Mouse (Mus musculus) thymus, postnatal 25 days (tissue): ENCODE results near the gene Cog5.
"Not testable (repeated sequence)": the region's sequence is repeated elsewhere in the genome, so short reads cannot be mapped to it uniquely, and the experiment has no call there.

ENCODE experiments used
- DNase-seq: peaks from one replicate; pipeline ENCODE4 v3.0.0; 2022

Gene Cog5

GRCm38 (mm10) chr12:31654197-31654964 is at the start of gene Cog5, which contains the start of gene Dus4l:
Gene Cog5 (plus strand): TSS chr12:31654869.
Gene Dus4l (minus strand): TSS chr12:31654826.
- DNase-seq: peak; percentile 99

- DNase-seq: no peak
These were observed 49.8 kb upstream of the Cog5 start for GRCm38 (mm10) chr12:31604894-31605293.

- no peak for DNase-seq
These were observed 46.5 kb upstream of the Cog5 start for GRCm38 (mm10) chr12:31608138-31608537.

GRCm38 (mm10) chr12:31613353-31613752 is 41.3 kb upstream of the Cog5 start:
- no peak for DNase-seq

- DNase-seq: no peak
These were observed 34.6 kb upstream of the Cog5 start for GRCm38 (mm10) chr12:31620106-31620505.

- no peak for DNase-seq
These were observed 29.7 kb upstream of the Cog5 start for GRCm38 (mm10) chr12:31625016-31625415.

GRCm38 (mm10) chr12:31628396-31628795 is 26.3 kb upstream of the Cog5 start:
- DNase-seq: not testable (repeated sequence)

- DNase-seq: peak; percentile 33
These were observed 20.7 kb upstream of the Cog5 start for GRCm38 (mm10) chr12:31633970-31634342.

GRCm38 (mm10) chr12:31634343-31635239 is 20.1 kb upstream of the Cog5 start, which contains the start of gene Bcap29:
Gene Bcap29 (minus strand): TSS chr12:31634658.
- peak; percentile 78 for DNase-seq

- no peak for DNase-seq
These were observed 19.4 kb upstream of the Cog5 start for GRCm38 (mm10) chr12:31635240-31635607.

- no peak for DNase-seq
These were observed 1.1 kb upstream of the Cog5 start for GRCm38 (mm10) chr12:31653611-31654010.

- no peak for DNase-seq
These were observed 352 bp downstream of the Cog5 start for GRCm38 (mm10) chr12:31654965-31655477.

GRCm38 (mm10) chr12:31656841-31657240 is 2.2 kb downstream of the Cog5 start:
- DNase-seq: no peak

GRCm38 (mm10) chr12:31665999-31666398 is 11.3 kb downstream of the Cog5 start:
- no peak for DNase-seq

- no peak for DNase-seq
These were observed 12.5 kb downstream of the Cog5 start for GRCm38 (mm10) chr12:31667187-31667586.

GRCm38 (mm10) chr12:31686679-31687078 is 32.0 kb downstream of the Cog5 start:
- no peak for DNase-seq

GRCm38 (mm10) chr12:31693278-31693677 is 38.6 kb downstream of the Cog5 start:
- no peak for DNase-seq

GRCm38 (mm10) chr12:31700623-31701347 is 46.1 kb downstream of the Cog5 start:
- no peak for DNase-seq

GRCm38 (mm10) chr12:31701411-31701810 is 46.7 kb downstream of the Cog5 start:
- no peak for DNase-seq

GRCm38 (mm10) chr12:31703904-31704303 is 49.2 kb downstream of the Cog5 start:
- no peak for DNase-seq

- DNase-seq: no peak
These were observed 51.5 kb downstream of the Cog5 start for GRCm38 (mm10) chr12:31706168-31706567.

- DNase-seq: no peak
These were observed 52.9 kb downstream of the Cog5 start for GRCm38 (mm10) chr12:31707531-31707930.

- no peak for DNase-seq
These were observed 55.0 kb downstream of the Cog5 start for GRCm38 (mm10) chr12:31709665-31710064.
